Mouse (Mus musculus): ENCODE measurements around the gene Wdr26. TPM values are rescaled to one million over a fixed set of nuclear protein-coding genes. Genes with fewer than 3 reads are reported as not detected.

Gene Wdr26
- polyA plus RNA-seq, 1 experiment = 167 TPM

GRCm38 (mm10) chr1:181251624-181252023 is 39.8 kb upstream of the Wdr26 start:
- Histone ChIP-seq H3K9ac (ENCODE audit: low read depth, poor library complexity, severe bottlenecking) (peak overlapping the region; percentile 64), H3K4me3 (ENCODE audit: low read depth, low read length) (peak overlapping the region; percentile 97), H3K27me3 (ENCODE audit: control insufficient read depth, insufficient read depth, low read length, poor library complexity, severe bottlenecking) (no peaks in the 10 kb centered on the region), H3K9me3 (replicated peaks; ENCODE audit: control insufficient read depth, insufficient read depth, low read length, poor library complexity, severe bottlenecking) (no peaks in the 10 kb centered on the region), H3K36me3 (ENCODE audit: control insufficient read depth, insufficient read depth, low read length, poor library complexity, severe bottlenecking) (no peaks in the 10 kb centered on the region), H3K4me1 (ENCODE audit: control insufficient read depth, insufficient read depth, low read length) (no peaks in the 10 kb centered on the region), H3K27ac (ENCODE audit: insufficient read depth, low read length) (peak overlapping the region; percentile 20; the same call in 1 of the 2 replicates)
- TF ChIP-seq POLR2A (IDR thresholded peaks at IDR 0.05; ENCODE audit: insufficient read depth, low read length) (no peak), CTCF (IDR thresholded peaks at IDR 0.05; ENCODE audit: low read depth, low read length) (no peak), EP300 (IDR thresholded peaks at IDR 0.05; ENCODE audit: insufficient read depth, low read depth, low read length) (no peak)

GRCm38 (mm10) chr1:181250961-181251360 is 39.2 kb upstream of the Wdr26 start:
- Histone ChIP-seq H3K4me3 (ENCODE audit: low read depth, low read length) (no peak overlapping the region), H3K4me1 (ENCODE audit: control insufficient read depth, insufficient read depth, low read length) (no peaks in the 10 kb centered on the region)

GRCm38 (mm10) chr1:181249537-181249936 is 37.7 kb upstream of the Wdr26 start:
- Histone ChIP-seq H3K4me3 (ENCODE audit: low read depth, low read length) (no peak overlapping the region), H3K4me1 (ENCODE audit: control insufficient read depth, insufficient read depth, low read length) (no peaks in the 10 kb centered on the region), H3K27me3 (ENCODE audit: control insufficient read depth, insufficient read depth, low read length, poor library complexity, severe bottlenecking) (no peaks in the 10 kb centered on the region), H3K9ac (ENCODE audit: low read depth, poor library complexity, severe bottlenecking) (no peak overlapping the region), H3K36me3 (ENCODE audit: control insufficient read depth, insufficient read depth, low read length, poor library complexity, severe bottlenecking) (no peaks in the 10 kb centered on the region), H3K27ac (ENCODE audit: insufficient read depth, low read length) (no peak overlapping the region), H3K9me3 (replicated peaks; ENCODE audit: control insufficient read depth, insufficient read depth, low read length, poor library complexity, severe bottlenecking) (no peaks in the 10 kb centered on the region)
- no peak for TF ChIP-seq CTCF (IDR thresholded peaks at IDR 0.05; ENCODE audit: low read depth, low read length)
- TF ChIP-seq POLR2A (IDR thresholded peaks at IDR 0.05; ENCODE audit: insufficient read depth, low read length) = no peak
- no peak for TF ChIP-seq EP300 (IDR thresholded peaks at IDR 0.05; ENCODE audit: insufficient read depth, low read depth, low read length)

More at GRCm38 (mm10) chr1:181250961-181251360, 39.2 kb upstream of the Wdr26 start:
- H3K9ac ChIP-seq (ENCODE audit: low read depth, poor library complexity, severe bottlenecking) = peak overlapping the region; percentile 64
- no peaks in the 10 kb centered on the region for H3K36me3 ChIP-seq (ENCODE audit: control insufficient read depth, insufficient read depth, low read length, poor library complexity, severe bottlenecking)
- no peaks in the 10 kb centered on the region for H3K9me3 ChIP-seq (replicated peaks; ENCODE audit: control insufficient read depth, insufficient read depth, low read length, poor library complexity, severe bottlenecking)
- H3K27ac ChIP-seq (ENCODE audit: insufficient read depth, low read length) = peak overlapping the region; percentile 57; the same call in 1 of the 2 replicates
- TF ChIP-seq CTCF (IDR thresholded peaks at IDR 0.05; ENCODE audit: low read depth, low read length) (no peak), POLR2A (IDR thresholded peaks at IDR 0.05; ENCODE audit: insufficient read depth, low read length) (no peak), EP300 (IDR thresholded peaks at IDR 0.05; ENCODE audit: insufficient read depth, low read depth, low read length) (0 out of 2 replicates have a peak, but pooled peaks have one; percentile 19)
- H3K27me3 ChIP-seq (ENCODE audit: control insufficient read depth, insufficient read depth, low read length, poor library complexity, severe bottlenecking) = no peaks in the 10 kb centered on the region

- Histone ChIP-seq H3K9me3 (replicated peaks; ENCODE audit: control insufficient read depth, insufficient read depth, low read length, poor library complexity, severe bottlenecking) (no peaks in the 10 kb centered on the region), H3K4me1 (ENCODE audit: control insufficient read depth, insufficient read depth, low read length) (no peaks in the 10 kb centered on the region), H3K36me3 (ENCODE audit: control insufficient read depth, insufficient read depth, low read length, poor library complexity, severe bottlenecking) (no peaks in the 10 kb centered on the region), H3K9ac (ENCODE audit: low read depth, poor library complexity, severe bottlenecking) (no peak overlapping the region), H3K27ac (ENCODE audit: insufficient read depth, low read length) (no peak overlapping the region), H3K4me3 (ENCODE audit: low read depth, low read length) (no peak overlapping the region), H3K27me3 (ENCODE audit: control insufficient read depth, insufficient read depth, low read length, poor library complexity, severe bottlenecking) (no peaks in the 10 kb centered on the region)
- no peak for TF ChIP-seq CTCF (IDR thresholded peaks at IDR 0.05; ENCODE audit: low read depth, low read length)
- no peak for TF ChIP-seq EP300 (IDR thresholded peaks at IDR 0.05; ENCODE audit: insufficient read depth, low read depth, low read length)
- TF ChIP-seq POLR2A (IDR thresholded peaks at IDR 0.05; ENCODE audit: insufficient read depth, low read length) = no peak
Measured at GRCm38 (mm10) chr1:181247175-181247574, 35.4 kb upstream of the Wdr26 start.

- Histone ChIP-seq H3K9me3 (replicated peaks; ENCODE audit: control insufficient read depth, insufficient read depth, low read length, poor library complexity, severe bottlenecking) (no peaks in the 10 kb centered on the region), H3K27me3 (ENCODE audit: control insufficient read depth, insufficient read depth, low read length, poor library complexity, severe bottlenecking) (no peaks in the 10 kb centered on the region), H3K27ac (ENCODE audit: insufficient read depth, low read length) (no peak overlapping the region), H3K4me3 (ENCODE audit: low read depth, low read length) (no peak overlapping the region), H3K4me1 (ENCODE audit: control insufficient read depth, insufficient read depth, low read length) (no peaks in the 10 kb centered on the region), H3K9ac (ENCODE audit: low read depth, poor library complexity, severe bottlenecking) (no peak overlapping the region), H3K36me3 (ENCODE audit: control insufficient read depth, insufficient read depth, low read length, poor library complexity, severe bottlenecking) (no peaks in the 10 kb centered on the region)
- TF ChIP-seq EP300 (IDR thresholded peaks at IDR 0.05; ENCODE audit: insufficient read depth, low read depth, low read length) = no peak
- no peak for TF ChIP-seq CTCF (IDR thresholded peaks at IDR 0.05; ENCODE audit: low read depth, low read length)
- no peak for TF ChIP-seq POLR2A (IDR thresholded peaks at IDR 0.05; ENCODE audit: insufficient read depth, low read length)
Measured at GRCm38 (mm10) chr1:181246487-181247138, 34.8 kb upstream of the Wdr26 start.
